Mouse (Mus musculus): ENCODE data around the gene Kctd18. TPM values are rescaled to one million over a fixed set of nuclear protein-coding genes. Genes with fewer than 3 reads are reported as not detected.

The Kctd18 gene
- polyA plus RNA-seq, 2 experiments from 2014 or later, result 25.3 to 33.8 TPM

Other genes with a start within 250 kb of the Kctd18 start
- 1 to 10 TPM in 1 of 2 experiments, under 1 TPM in 1; 0.54 to 1.0 TPM for gene Spats2l, start 244.8 kb downstream of the Kctd18 start, polyA plus RNA-seq (2017; shearing (Covaris generic))
- 1 to 10 TPM in 1 of 2 experiments, under 1 TPM in 1; 0.89 to 1.4 TPM for gene Sgo2a, start 23.0 kb downstream of the Kctd18 start, polyA plus RNA-seq (2017; shearing (Covaris generic))
- under 1 TPM in 1 of 2 experiments, not detected in 1; 0.08 TPM for gene Aox1, start 11.0 kb upstream of the Kctd18 start, polyA plus RNA-seq (2017; shearing (Covaris generic))
- gene Aox3, start 94.2 kb upstream of the Kctd18 start, polyA plus RNA-seq (2017; shearing (Covaris generic)), result not detected
- under 1 TPM in 1 of 2 experiments, not detected in 1; 0.24 TPM for gene Aox4, start 191.4 kb upstream of the Kctd18 start, polyA plus RNA-seq (2017; shearing (Covaris generic))